Mouse (Mus musculus) layer of hippocampus, adult 2 months (tissue): ENCODE measurements around the gene Cradd. TPM values are rescaled to one million over a fixed set of nuclear protein-coding genes. Genes with fewer than 3 reads are reported as not detected.

ENCODE experiments used
- DNase-seq, 2 experiments: peaks; one replicate each; pipeline ENCODE4 v3.0.0; 2022; ENCODE audit warnings: low spot score in 2 of 2
- H3K27ac ChIP-seq: fragments of 200-600 bp; 2 replicates; pipeline ENCODE4 v1.8.1; 2022
- H3K4me3 ChIP-seq: fragments of 200-600 bp; 2 replicates; pipeline ENCODE4 v1.8.1; 2022; ENCODE audit warnings: mild to moderate bottlenecking
- CTCF ChIP-seq: fragments of 200-600 bp; conservative IDR thresholded peaks from 2 replicates; pipeline ENCODE4 v1.8.1; 2022; ENCODE audit warnings: antibody characterized with exemption, mild to moderate bottlenecking, moderate library complexity
- total RNA-seq, 2 experiments: library from RNA; stranded (reverse); gene quantifications; 2 replicates each; pipeline ENCODE4 v1.2.3; 2021

Gene Cradd
- total RNA-seq, 2 experiments from 2014 or later: 5.6 to 7.2 TPM

DNA sequence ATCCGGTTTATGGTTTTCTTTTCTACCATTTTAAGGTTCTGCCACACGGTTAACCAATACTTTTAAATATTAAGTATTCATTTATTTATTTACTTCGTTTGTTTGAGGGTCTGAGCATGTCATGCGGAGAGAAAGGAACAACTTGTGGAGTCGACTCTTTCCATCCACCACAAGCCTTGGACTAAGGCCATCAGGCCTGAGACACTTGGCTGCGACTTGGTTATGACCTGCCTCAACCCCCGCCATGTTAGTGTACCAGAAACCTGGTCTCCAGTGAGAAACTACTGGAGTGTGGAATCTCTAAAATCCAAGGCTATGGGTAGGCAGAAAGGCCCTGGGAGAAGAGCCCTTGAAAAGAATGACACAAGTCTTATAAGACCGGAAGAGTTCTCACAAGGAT is 30.7 kb downstream of the Cradd start:
- Histone ChIP-seq H3K27ac (no peak overlapping the region), H3K4me3 (no peak overlapping the region)
- no peak for TF ChIP-seq CTCF
- DNase-seq: no peak

DNA sequence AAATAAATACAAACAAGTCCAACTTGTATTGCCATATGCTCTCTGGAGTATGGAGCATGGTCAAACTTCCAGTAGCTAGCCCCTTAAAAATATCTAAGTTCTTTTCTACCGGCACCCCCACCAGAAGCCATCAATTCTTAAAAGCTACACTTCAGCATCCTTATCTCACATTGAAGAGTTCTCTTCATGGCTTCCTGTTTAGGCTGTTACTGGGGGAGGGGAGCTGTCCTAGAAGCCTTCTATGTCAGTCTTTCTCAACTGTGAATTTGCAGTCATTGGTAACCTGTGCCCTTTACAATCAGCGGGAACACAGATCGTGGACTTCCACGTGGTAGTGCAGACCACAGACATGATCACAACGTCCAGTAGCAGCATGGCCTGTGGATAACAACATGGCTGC is 31.7 kb downstream of the Cradd start:
- TF ChIP-seq CTCF: no peak
- no peak for DNase-seq
- Histone ChIP-seq H3K4me3 (no peak overlapping the region), H3K27ac (no peak overlapping the region)

DNA sequence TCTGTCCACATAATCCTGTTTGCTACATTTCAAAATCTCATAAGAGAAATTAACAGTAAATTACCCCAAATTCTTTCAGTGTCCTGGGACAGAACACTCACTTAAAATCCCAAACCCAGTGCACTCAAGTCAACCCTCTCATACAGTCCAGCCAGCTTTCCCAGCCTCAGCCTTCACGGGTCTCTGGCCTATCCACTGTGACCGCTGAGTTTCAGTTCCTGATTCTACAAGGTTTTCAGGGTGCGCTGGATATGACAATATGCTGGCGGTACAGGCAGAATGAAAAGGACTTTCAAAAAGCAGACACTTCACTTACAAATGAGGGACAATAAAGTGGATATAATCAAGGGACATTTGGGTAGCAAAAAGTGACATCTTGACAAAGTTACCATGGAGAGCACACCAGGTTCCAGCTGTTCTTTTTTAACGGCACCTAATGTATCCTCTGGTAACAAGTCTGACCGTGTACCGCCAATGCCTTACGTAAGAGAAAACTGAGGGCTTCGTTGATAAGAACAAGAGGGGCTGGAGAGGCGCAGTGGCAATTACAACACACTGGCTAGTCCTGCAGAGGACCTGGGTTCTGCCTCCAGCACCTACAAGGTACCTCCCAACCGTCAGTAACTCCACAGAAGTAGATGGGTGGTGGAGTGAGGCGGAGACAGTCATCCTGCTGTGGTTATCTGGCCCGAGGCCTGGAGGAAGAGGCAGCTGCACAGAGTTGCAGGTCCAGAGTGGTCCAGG is 32.6 kb downstream of the Cradd start:
- Histone ChIP-seq H3K27ac (no peak overlapping the region), H3K4me3 (no peak overlapping the region)
- no peak for TF ChIP-seq CTCF
- DNase-seq: no peak

DNA sequence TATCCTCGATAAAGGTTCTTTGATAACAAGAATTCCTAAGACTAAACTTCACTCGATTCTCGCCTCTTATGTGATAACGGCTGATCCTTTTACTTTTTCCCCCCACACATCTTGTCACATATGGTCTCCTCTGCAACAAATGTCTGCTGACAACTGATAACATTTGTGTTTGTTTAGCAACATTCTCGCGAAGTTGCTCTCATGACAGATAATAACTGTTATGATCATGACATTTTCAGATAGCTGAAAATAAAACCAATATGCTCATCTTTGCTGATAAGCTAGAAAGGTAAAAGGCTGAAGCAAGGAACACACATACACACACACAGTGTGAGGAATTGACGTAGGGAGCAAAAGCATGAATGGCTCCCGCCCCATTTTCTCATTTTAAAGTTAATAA is 34.1 kb downstream of the Cradd start:
- peak in 1 of 2 experiments; percentile 34 for DNase-seq
- no peak for TF ChIP-seq CTCF
- no peak overlapping the region for H3K27ac ChIP-seq
- H3K4me3 ChIP-seq: no peak overlapping the region

DNA sequence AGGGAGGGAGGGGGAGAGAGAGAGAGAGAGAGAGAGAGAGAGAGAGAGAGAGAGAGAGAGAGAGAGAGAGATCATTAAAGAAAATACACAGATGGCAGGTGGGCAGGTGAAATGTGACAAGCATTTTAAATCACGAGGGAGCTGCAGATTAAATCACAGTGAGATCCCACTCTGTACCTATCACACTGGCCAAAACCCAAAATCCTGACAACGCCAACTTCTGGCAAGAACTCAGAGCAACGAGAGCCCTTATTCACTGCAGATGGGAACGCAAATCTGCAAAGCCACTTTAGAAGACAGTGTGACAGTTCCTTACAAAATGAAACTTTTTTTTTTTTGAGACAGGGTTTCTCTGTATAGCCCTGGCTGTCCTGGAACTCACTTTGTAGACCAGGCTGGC is 35.7 kb downstream of the Cradd start:
- no peak overlapping the region for H3K27ac ChIP-seq
- no peak for TF ChIP-seq CTCF
- peak in 1 of 2 experiments; percentile 30 for DNase-seq

DNA sequence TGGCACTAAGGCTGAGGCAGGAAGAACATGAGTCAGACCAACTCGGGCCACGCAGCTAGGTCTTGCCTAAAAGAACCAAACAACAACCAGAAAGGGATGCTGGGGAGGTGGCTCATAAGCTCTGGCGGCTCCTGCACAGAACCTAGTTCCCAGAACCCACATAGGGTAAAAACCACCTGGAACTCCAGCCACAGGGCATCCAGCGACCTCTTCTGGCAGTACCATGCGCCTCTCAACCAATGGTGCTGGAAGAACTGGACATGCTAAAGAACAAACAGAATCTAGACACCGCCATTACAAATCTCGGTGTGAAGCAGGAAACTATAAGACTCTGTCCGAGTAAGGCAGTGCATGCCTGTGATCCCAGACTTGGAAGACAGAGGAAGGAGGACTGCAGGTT is 36.6 kb downstream of the Cradd start:
- no peak for DNase-seq
- Histone ChIP-seq H3K27ac (no peak overlapping the region), H3K4me3 (no peak overlapping the region)
- TF ChIP-seq CTCF: no peak

More for the DNA sequence above, 35.7 kb downstream of the Cradd start:
- H3K4me3 ChIP-seq: no peak overlapping the region

DNA sequence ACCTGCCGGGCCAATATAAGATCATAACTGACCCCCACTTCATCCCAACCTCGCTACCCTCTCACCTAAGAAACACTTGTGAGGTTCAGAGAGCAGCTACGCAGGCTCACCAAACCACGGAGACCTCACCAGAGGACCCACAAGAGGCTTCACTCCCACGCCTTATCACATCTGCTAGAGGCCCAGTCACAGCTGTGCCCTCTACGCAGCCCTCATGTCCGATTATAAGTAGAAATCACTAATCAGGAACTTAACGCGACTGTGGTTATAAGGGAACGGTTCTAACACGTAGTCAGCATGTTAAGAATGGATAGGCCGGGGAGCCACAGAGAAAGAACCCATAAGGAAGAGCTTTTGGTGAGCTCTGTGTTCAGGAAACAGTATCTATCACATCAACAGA is 40.5 kb downstream of the Cradd start:
- no peak for DNase-seq
- H3K27ac ChIP-seq: no peak overlapping the region

DNA sequence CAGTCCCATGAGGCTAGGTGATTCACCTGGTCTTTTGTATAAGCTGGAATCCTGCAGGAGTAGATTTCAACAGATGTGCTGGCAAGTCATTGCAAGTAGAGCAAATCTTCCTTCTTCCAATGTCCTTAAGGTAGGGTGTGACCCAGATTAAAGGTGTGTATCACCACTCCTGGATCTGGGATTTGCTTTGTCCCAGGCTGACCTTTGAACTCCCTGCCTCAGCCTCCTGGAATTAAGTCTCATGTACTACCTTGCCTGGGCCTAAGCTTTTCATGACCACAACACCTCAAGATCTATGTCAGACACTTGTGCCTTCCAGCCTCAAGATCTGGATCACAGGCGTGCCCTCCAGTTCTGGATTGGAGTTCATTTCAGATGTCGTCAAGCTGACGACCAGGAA is 41.9 kb downstream of the Cradd start:
- no peak for TF ChIP-seq CTCF
- Histone ChIP-seq H3K27ac (no peak overlapping the region), H3K4me3 (no peak overlapping the region)
- no peak for DNase-seq

More for the DNA sequence above, 40.5 kb downstream of the Cradd start:
- no peak for TF ChIP-seq CTCF
- H3K4me3 ChIP-seq: no peak overlapping the region

DNA sequence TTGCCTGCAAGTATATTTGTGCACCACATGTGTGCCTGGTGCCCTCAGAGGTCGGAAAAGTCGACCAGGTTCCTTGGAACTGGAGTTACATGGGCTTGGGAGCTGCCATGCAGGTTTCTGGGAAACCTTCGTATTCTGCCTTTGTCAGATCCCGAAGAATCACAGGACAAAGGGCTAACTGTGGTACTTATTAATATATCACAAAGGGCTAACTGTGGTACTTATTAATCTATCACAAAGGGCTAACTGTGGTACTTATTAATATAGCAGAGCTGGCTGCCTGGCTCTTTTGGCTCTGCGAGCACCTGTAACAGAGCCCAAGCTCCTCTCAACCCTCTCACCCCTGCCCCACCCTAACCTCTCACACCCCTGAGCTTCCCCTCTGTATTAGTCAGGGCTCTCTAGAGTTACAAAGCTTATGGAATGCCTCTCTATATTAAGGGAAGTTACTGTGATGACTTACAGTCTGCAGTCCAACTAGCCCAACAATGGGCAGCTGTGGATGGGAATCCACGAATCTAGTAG is 42.4 kb downstream of the Cradd start:
- no peak for TF ChIP-seq CTCF
- H3K27ac ChIP-seq: no peak overlapping the region
- DNase-seq: no peak
- no peak overlapping the region for H3K4me3 ChIP-seq

DNA sequence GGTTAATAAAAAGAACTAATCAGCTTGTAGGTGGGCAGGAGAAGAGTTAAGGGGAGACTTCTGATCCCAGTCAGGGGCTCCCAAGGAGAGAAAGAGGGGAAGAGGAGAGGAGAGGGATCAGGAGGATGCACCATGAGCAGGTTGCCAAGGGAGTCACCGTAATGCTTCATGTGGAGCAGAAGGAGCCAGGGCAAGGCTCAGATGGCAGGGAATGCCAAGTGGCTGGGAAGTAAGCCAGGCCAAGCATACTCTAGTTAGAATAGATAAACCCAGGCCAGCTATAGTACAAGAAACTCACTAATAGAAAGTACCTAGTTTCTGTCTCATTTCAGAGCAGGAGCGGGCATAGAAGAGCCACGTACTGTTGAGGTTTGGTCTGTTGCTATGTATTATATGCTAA is 43.6 kb downstream of the Cradd start:
- DNase-seq: no peak
- H3K4me3 ChIP-seq: no peak overlapping the region
- H3K27ac ChIP-seq: no peak overlapping the region
- no peak for TF ChIP-seq CTCF

DNA sequence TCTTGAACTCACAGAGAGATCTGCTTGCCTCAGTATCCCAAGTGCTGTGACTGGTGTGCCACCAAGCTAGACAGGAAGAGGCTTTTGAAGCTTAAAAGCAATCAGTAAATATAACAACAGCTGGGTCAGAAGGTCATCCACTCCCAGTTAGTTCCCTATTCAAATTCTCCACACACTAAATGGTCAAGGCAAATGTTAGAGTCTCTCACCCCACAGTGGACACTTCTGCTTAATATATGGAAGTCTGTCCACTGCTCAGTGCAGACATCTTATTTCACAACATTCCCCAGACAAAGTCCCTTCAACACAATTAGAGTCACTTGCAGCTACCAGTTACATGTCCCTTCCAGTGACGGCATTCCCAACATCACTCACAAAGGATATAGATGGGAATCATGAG is 44.5 kb downstream of the Cradd start:
- Histone ChIP-seq H3K27ac (no peak overlapping the region), H3K4me3 (no peak overlapping the region)
- DNase-seq: no peak
- no peak for TF ChIP-seq CTCF

DNA sequence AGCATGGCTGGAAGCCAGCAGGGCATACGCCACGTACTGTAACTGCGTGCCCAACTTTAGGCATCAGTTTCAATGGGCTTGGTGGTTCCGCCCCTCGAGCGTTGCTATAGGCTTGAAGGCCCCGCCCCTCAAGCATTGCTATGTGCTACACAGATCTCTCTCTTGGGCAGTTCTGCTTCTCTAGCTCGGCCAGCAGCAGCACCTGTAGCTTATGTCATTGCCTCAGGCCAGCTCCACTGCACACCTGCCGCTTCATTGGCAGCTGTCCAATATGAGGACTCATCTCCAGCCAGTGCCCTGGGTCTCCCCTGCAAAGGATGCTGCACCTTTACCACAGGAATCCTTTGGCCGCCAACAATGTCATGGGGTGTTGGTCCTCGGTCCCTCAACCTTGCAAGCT is 45.8 kb downstream of the Cradd start:
- no peak for DNase-seq
- Histone ChIP-seq H3K4me3 (no peak overlapping the region), H3K27ac (no peak overlapping the region)
- no peak for TF ChIP-seq CTCF

DNA sequence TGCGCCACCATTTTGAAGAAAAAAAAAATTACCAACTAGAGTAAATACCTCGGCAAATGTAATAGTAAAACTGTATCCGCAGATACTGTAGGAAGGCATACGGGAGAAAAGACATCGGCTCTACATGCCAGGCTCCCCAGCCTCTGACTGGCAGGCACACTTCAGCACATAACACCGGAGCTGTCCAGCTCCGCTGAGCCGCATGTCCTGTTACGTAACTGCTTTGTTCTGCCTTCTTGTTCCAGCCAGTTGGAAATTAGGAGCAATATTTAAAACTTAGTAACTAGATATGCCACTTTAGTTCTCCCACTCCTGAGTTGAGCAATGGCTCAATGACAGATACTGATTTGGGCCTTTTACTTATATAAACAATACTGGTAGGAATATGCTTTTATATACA is 48.4 kb downstream of the Cradd start:
- no peak for DNase-seq

DNA sequence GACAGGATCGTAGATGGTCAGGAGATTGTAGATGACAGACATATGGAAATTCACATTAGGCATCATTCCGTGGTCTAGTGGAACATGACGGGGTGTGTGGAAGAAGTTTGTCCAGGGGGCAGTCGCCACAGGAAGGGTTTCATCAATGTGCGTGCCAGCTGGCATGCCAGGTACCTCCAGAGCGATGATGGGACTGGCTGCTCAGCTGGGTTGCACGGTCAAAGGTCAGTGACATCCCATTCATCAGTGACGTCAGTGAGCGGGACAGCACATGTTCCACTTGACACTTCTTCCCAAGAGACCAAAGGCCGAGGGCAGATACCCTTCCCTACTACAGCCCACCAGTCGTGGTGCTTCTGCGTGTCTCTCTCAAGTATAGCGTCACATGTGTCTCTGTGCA is 50.7 kb downstream of the Cradd start:
- Histone ChIP-seq H3K27ac (no peak overlapping the region), H3K4me3 (no peak overlapping the region)
- DNase-seq: no peak
- no peak for TF ChIP-seq CTCF

More for the DNA sequence above, 48.4 kb downstream of the Cradd start:
- no peak overlapping the region for H3K27ac ChIP-seq
- H3K4me3 ChIP-seq: no peak overlapping the region
- TF ChIP-seq CTCF: no peak
